Mouse (Mus musculus): ENCODE results near the gene St3gal6.

- TF ChIP-seq POLR2A (IDR thresholded peaks at IDR 0.05; ENCODE audit: control insufficient read depth, low read depth, low read length): no peak
- no peak for TF ChIP-seq CTCF (IDR thresholded peaks at IDR 0.05; ENCODE audit: control insufficient read depth, insufficient read depth, insufficient replicate concordance, low read depth, low read length)
Measured at GRCm38 (mm10) chr16:58461856-58462518, 62.1 kb downstream of the St3gal6 start.

All from testis, adult 2 months (tissue).